Mouse (Mus musculus): ENCODE results near the gene Fkbp10.
A peak's percentile ranks its signal among the peaks of the same experiment; 100 is the strongest.

The Fkbp10 gene

GRCm38 (mm10) chr11:100414914-100415822, at the start of gene Fkbp10:
TSS of gene Fkbp10 (plus strand) at chr11:100415697.
- DNase-seq (ENCODE audit: low spot score in 2 of 2): peak in 1 of 2 experiments; percentile 64

GRCm38 (mm10) chr11:100369145-100369544, 46.4 kb upstream of the Fkbp10 start:
- no peak for DNase-seq (ENCODE audit: low spot score in 2 of 2)

- DNase-seq (ENCODE audit: low spot score in 2 of 2): no peak
Measured at GRCm38 (mm10) chr11:100369822-100370221, 45.7 kb upstream of the Fkbp10 start.

- no peak for DNase-seq (ENCODE audit: low spot score in 2 of 2)
Measured at GRCm38 (mm10) chr11:100371981-100372558, 43.4 kb upstream of the Fkbp10 start.

GRCm38 (mm10) chr11:100375127-100375526, 40.4 kb upstream of the Fkbp10 start:
- no peak for DNase-seq (ENCODE audit: low spot score in 2 of 2)

GRCm38 (mm10) chr11:100376005-100376404, 39.5 kb upstream of the Fkbp10 start:
- no peak for DNase-seq (ENCODE audit: low spot score in 2 of 2)

GRCm38 (mm10) chr11:100376746-100377389, 38.6 kb upstream of the Fkbp10 start:
- DNase-seq (ENCODE audit: low spot score in 2 of 2): no peak

- no peak for DNase-seq (ENCODE audit: low spot score in 2 of 2)
Measured at GRCm38 (mm10) chr11:100377989-100378388, 37.5 kb upstream of the Fkbp10 start.

GRCm38 (mm10) chr11:100378446-100378845, 37.1 kb upstream of the Fkbp10 start:
- DNase-seq (ENCODE audit: low spot score in 2 of 2): no peak

GRCm38 (mm10) chr11:100379311-100379710, 36.2 kb upstream of the Fkbp10 start:
- no peak for DNase-seq (ENCODE audit: low spot score in 2 of 2)

GRCm38 (mm10) chr11:100382682-100383081, 32.8 kb upstream of the Fkbp10 start:
- no peak for DNase-seq (ENCODE audit: low spot score in 2 of 2)

GRCm38 (mm10) chr11:100385016-100385415, 30.5 kb upstream of the Fkbp10 start:
- no peak for DNase-seq (ENCODE audit: low spot score in 2 of 2)

GRCm38 (mm10) chr11:100386586-100386985, 28.9 kb upstream of the Fkbp10 start:
- DNase-seq (ENCODE audit: low spot score in 2 of 2): peak in 1 of 2 experiments; percentile 71

- DNase-seq (ENCODE audit: low spot score in 2 of 2): no peak
Measured at GRCm38 (mm10) chr11:100387111-100387510, 28.4 kb upstream of the Fkbp10 start.

- DNase-seq (ENCODE audit: low spot score in 2 of 2): peak in 1 of 2 experiments; percentile 61
Measured at GRCm38 (mm10) chr11:100387589-100388375, 27.7 kb upstream of the Fkbp10 start.

GRCm38 (mm10) chr11:100388588-100388987, 26.9 kb upstream of the Fkbp10 start:
- DNase-seq (ENCODE audit: low spot score in 2 of 2): peak in 1 of 2 experiments; percentile 67

- no peak for DNase-seq (ENCODE audit: low spot score in 2 of 2)
Measured at GRCm38 (mm10) chr11:100389931-100390445, 25.5 kb upstream of the Fkbp10 start.

GRCm38 (mm10) chr11:100391081-100391883, 24.2 kb upstream of the Fkbp10 start:
- DNase-seq (ENCODE audit: low spot score in 2 of 2): peak in 1 of 2 experiments; percentile 66

GRCm38 (mm10) chr11:100391884-100392345, 23.6 kb upstream of the Fkbp10 start:
- no peak for DNase-seq (ENCODE audit: low spot score in 2 of 2)

- DNase-seq (ENCODE audit: low spot score in 2 of 2): no peak
Measured at GRCm38 (mm10) chr11:100392958-100393357, 22.5 kb upstream of the Fkbp10 start.
